Mouse (Mus musculus) kidney, embryonic 14.5 days (tissue): ENCODE data around the gene Hoxd4. TPM values are rescaled to one million over a fixed set of nuclear protein-coding genes. Genes with fewer than 3 reads are reported as not detected.
A peak's percentile ranks its signal among the peaks of the same experiment; 100 is the strongest.

Experiments used
- ATAC-seq: fragments of 200-750 bp; cut with Nextera tagmentation; 2 replicates; pipeline ENCODE4 v1.8.0; 2017; ENCODE audit warnings: moderate number of reproducible peaks, mild to moderate bottlenecking, moderate TSS enrichment, moderate library complexity; ENCODE audit not compliant: low FRiP score, low TSS enrichment
- H3K27ac ChIP-seq: fragments of 300-500 bp; sonication (generic); 2 replicates; pipeline ENCODE4 v1.5.1; 2014; ENCODE audit warnings: low read depth, mild to moderate bottlenecking, low read length, moderate library complexity, mixed read lengths
- H3K27me3 ChIP-seq: fragments of 300-500 bp; sonication (generic); 2 replicates; pipeline ENCODE4 v1.6.1; 2014; ENCODE audit warnings: mild to moderate bottlenecking, low read length; ENCODE audit not compliant: control insufficient read depth, insufficient read depth
- H3K36me3 ChIP-seq: fragments of 300-500 bp; sonication (generic); 2 replicates; pipeline ENCODE4 v1.6.1; 2014; ENCODE audit warnings: low read length, mixed read lengths; ENCODE audit not compliant: control insufficient read depth, insufficient read depth
- H3K4me1 ChIP-seq: fragments of 300-500 bp; sonication (generic); 2 replicates; pipeline ENCODE4 v1.6.1; 2014; ENCODE audit warnings: low read length, mixed read lengths; ENCODE audit not compliant: control insufficient read depth, insufficient read depth
- H3K4me2 ChIP-seq: fragments of 300-500 bp; sonication (generic); replicated peaks from 2 replicates; pipeline ENCODE4 v1.6.1; 2014; ENCODE audit warnings: low read depth, mild to moderate bottlenecking, low read length
- H3K4me3 ChIP-seq: fragments of 300-500 bp; sonication (generic); 2 replicates; pipeline ENCODE4 v1.5.1; 2014; ENCODE audit warnings: mild to moderate bottlenecking, low read length
- H3K9ac ChIP-seq: fragments of 300-500 bp; sonication (generic); 2 replicates; pipeline ENCODE4 v1.6.1; 2014; ENCODE audit warnings: low read depth, mild to moderate bottlenecking, low read length, moderate library complexity
- H3K9me3 ChIP-seq: fragments of 300-500 bp; sonication (generic); 2 replicates; pipeline ENCODE4 v1.6.1; 2016; ENCODE audit warnings: low read length; ENCODE audit not compliant: control insufficient read depth
- WGBS: fragments of 180-500 bp; shearing (Covaris S2); extraction: QIAGEN DNeasy Blood & Tissue Kit; methylation state at CpG from one replicate; pipeline ENCODE4 v1.1.7; 2014; 5-methylcytosine and 5-hydroxymethylcytosine counted together
- polyA plus RNA-seq: library from polyadenylated mRNA; unstranded; fragments of >200 nt; fragmentation: Nextera tagmentation; extraction: Ambion mirVana; gene quantifications from 2 replicates; pipeline ENCODE4 v1.2.1, GENCODE M21; 2014

Gene Hoxd4
- polyA plus RNA-seq, 1 experiment from 2014 or later, result 6.3 TPM

GRCm38 (mm10) chr2:74725171-74725570, 13.4 kb downstream of the Hoxd4 start:
- Histone ChIP-seq H3K27me3 (no peaks in the 10 kb centered on the region), H3K4me2 (peak overlapping the region; percentile 68), H3K9me3 (no peaks in the 10 kb centered on the region), H3K27ac (peak overlapping the region; percentile 49), H3K9ac (peak overlapping the region; percentile 50; the same call in 1 of the 2 replicates), H3K36me3 (peaks cover 20% of the 10 kb centered on the region), H3K4me1 (peaks cover 81% of the 10 kb centered on the region), H3K4me3 (peak overlapping the region; percentile 27)
- ATAC-seq, result no peak
- 35% methylated on average over 17 of the region's 17 CpGs for WGBS

GRCm38 (mm10) chr2:74726551-74726950, 14.8 kb downstream of the Hoxd4 start, which contains the start of gene Gm28230:
Gene Gm28230, plus strand, starts transcription at chr2:74726728.
- Histone ChIP-seq H3K4me3 (peak within 1 kb of the TSS; percentile 40), H3K36me3 (peaks cover 20% of the 10 kb centered on the region), H3K9ac (peak within 1 kb of the TSS; percentile 56), H3K27me3 (no peaks in the 10 kb centered on the region), H3K27ac (peak within 1 kb of the TSS; percentile 85), H3K9me3 (no peaks in the 10 kb centered on the region), H3K4me1 (peaks cover 68% of the 10 kb centered on the region), H3K4me2 (peak within 1 kb of the TSS; percentile 68)
- ATAC-seq, result no peak
- 40% methylated on average over 5 of the region's 5 CpGs for WGBS

GRCm38 (mm10) chr2:74726973-74727639, 15.4 kb downstream of the Hoxd4 start:
- WGBS, result 7% methylated on average over 43 of the region's 43 CpGs
- Histone ChIP-seq H3K36me3 (peaks cover 20% of the 10 kb centered on the region), H3K27me3 (no peaks in the 10 kb centered on the region), H3K9me3 (no peaks in the 10 kb centered on the region), H3K4me3 (peak overlapping the region; percentile 40), H3K4me2 (peak overlapping the region; percentile 68), H3K27ac (peak overlapping the region; percentile 85), H3K9ac (peak overlapping the region; percentile 56), H3K4me1 (peaks cover 67% of the 10 kb centered on the region)
- peak; percentile 11; the same call in 1 of the 2 replicates for ATAC-seq

- H3K4me3 ChIP-seq, result peak overlapping the region; percentile 40
- no peaks in the 10 kb centered on the region for H3K9me3 ChIP-seq
- no peaks in the 10 kb centered on the region for H3K27me3 ChIP-seq
- H3K9ac ChIP-seq, result peak overlapping the region; percentile 56
- peaks cover 67% of the 10 kb centered on the region for H3K4me1 ChIP-seq
- H3K27ac ChIP-seq, result peak overlapping the region; percentile 85
- H3K4me2 ChIP-seq, result peak overlapping the region; percentile 68
- peaks cover 20% of the 10 kb centered on the region for H3K36me3 ChIP-seq
- 5% methylated on average over 24 of the region's 25 CpGs for WGBS
- peak; percentile 59 for ATAC-seq
These were observed 16.0 kb downstream of the Hoxd4 start for GRCm38 (mm10) chr2:74727640-74728302.

- H3K9ac ChIP-seq, result peak overlapping the region; percentile 56
- H3K36me3 ChIP-seq, result peaks cover 20% of the 10 kb centered on the region
- peak overlapping the region; percentile 68 for H3K4me2 ChIP-seq
- peaks cover 61% of the 10 kb centered on the region for H3K4me1 ChIP-seq
- peak overlapping the region; percentile 40 for H3K4me3 ChIP-seq
- H3K27me3 ChIP-seq, result no peaks in the 10 kb centered on the region
- WGBS, result 28% methylated on average over 13 of the region's 13 CpGs
- peak; percentile 28; the same call in 1 of the 2 replicates for ATAC-seq
- peak overlapping the region; percentile 85; the same call in 1 of the 2 replicates for H3K27ac ChIP-seq
- no peaks in the 10 kb centered on the region for H3K9me3 ChIP-seq
These were observed 16.6 kb downstream of the Hoxd4 start for GRCm38 (mm10) chr2:74728303-74728680.

GRCm38 (mm10) chr2:74730331-74730730, 18.6 kb downstream of the Hoxd4 start:
- Histone ChIP-seq H3K9me3 (no peaks in the 10 kb centered on the region), H3K4me3 (peak overlapping the region; percentile 10; the same call in 1 of the 2 replicates), H3K27me3 (peaks cover 2% of the 10 kb centered on the region; the same call in 1 of the 2 replicates), H3K36me3 (peaks cover 20% of the 10 kb centered on the region), H3K4me2 (peak overlapping the region; percentile 24), H3K27ac (no peak overlapping the region; the same call in 1 of the 2 replicates), H3K9ac (peak overlapping the region; percentile 48; the same call in 1 of the 2 replicates), H3K4me1 (peaks cover 61% of the 10 kb centered on the region)
- 27% methylated on average over 8 of the region's 8 CpGs for WGBS
- no peak for ATAC-seq

GRCm38 (mm10) chr2:74731055-74731454, 19.3 kb downstream of the Hoxd4 start:
- H3K36me3 ChIP-seq, result peaks cover 16% of the 10 kb centered on the region
- peaks cover 2% of the 10 kb centered on the region; the same call in 1 of the 2 replicates for H3K27me3 ChIP-seq
- H3K9me3 ChIP-seq, result no peaks in the 10 kb centered on the region
- H3K4me2 ChIP-seq, result peak overlapping the region; percentile 24; the same call in 1 of the 2 replicates
- H3K9ac ChIP-seq, result peak overlapping the region; percentile 67; the same call in 1 of the 2 replicates
- no peak overlapping the region; the same call in 1 of the 2 replicates for H3K27ac ChIP-seq
- peaks cover 64% of the 10 kb centered on the region for H3K4me1 ChIP-seq
- H3K4me3 ChIP-seq, result no peak overlapping the region; the same call in 1 of the 2 replicates
- ATAC-seq, result no peak

GRCm38 (mm10) chr2:74731799-74732512, 20.2 kb downstream of the Hoxd4 start:
- H3K9ac ChIP-seq, result peak overlapping the region; percentile 67
- H3K4me2 ChIP-seq, result peak overlapping the region; percentile 74
- no peaks in the 10 kb centered on the region for H3K9me3 ChIP-seq
- peak overlapping the region; percentile 41 for H3K4me3 ChIP-seq
- peaks cover 2% of the 10 kb centered on the region; the same call in 1 of the 2 replicates for H3K27me3 ChIP-seq
- no peak for ATAC-seq
- 19% methylated on average over 9 of the region's 9 CpGs for WGBS
- peak overlapping the region; percentile 88 for H3K27ac ChIP-seq
- H3K4me1 ChIP-seq, result peaks cover 63% of the 10 kb centered on the region
- peaks cover 15% of the 10 kb centered on the region for H3K36me3 ChIP-seq
